Mouse (Mus musculus) Muller cell, postnatal 12 days (primary cell): Measurements from ENCODE around the gene B3gnt9.
"Not testable (repeated sequence)": the region's sequence is repeated elsewhere in the genome, so short reads cannot be mapped to it uniquely, and the experiment has no call there.

ENCODE experiments used
- DNase-seq: peaks from one replicate; pipeline ENCODE4 v3.0.0-alpha.2; 2015; ENCODE audit errors: inconsistent ontology term

Gene B3gnt9

DNA sequence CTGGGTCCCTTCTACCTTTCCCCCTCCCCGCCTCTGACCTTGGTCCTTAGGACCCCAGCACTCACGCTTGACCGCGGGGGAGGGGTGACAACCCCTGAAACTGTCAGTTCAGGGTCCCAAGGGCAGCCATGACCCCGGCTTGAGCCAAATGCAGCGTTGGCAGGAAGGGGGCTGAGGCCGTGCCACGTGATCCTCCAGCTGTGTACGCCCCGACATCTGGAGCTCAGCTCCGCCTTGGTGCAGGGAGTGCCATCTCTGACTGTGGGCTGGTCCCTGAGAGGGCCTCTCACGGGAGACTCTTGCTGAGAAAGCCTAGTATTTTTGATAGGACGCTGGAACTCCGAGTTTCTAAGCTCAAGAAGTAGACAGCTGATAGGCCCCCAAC, at the start of gene B3gnt9:
Gene B3gnt9, minus strand, starts transcription at position 188 of the 385 bp plus-strand sequence.
- no peak for DNase-seq

GRCm38 (mm10) chr8:105303874-105304273, 48.9 kb upstream of the B3gnt9 start:
- peak; percentile 71 for DNase-seq

DNA sequence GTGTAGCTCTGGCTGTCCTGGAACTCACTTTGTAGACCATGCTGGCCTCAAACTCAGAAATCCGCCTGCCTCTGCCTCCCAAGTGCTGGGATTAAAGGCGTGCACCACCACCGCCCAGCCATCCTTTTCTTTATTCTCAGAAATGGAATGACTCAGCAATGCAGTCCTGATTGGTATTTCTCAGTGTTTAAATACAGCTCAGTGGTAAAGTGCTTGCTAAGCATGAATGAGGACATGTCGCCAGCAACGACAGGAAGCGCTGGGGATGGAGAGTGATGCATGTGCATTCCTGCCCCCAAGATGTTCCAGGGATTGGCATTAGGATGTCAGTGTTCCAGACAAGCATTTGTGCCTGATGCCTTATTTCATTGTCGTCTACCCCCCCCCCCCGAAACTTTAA, 48.4 kb upstream of the B3gnt9 start:
- peak; percentile 10 for DNase-seq

DNA sequence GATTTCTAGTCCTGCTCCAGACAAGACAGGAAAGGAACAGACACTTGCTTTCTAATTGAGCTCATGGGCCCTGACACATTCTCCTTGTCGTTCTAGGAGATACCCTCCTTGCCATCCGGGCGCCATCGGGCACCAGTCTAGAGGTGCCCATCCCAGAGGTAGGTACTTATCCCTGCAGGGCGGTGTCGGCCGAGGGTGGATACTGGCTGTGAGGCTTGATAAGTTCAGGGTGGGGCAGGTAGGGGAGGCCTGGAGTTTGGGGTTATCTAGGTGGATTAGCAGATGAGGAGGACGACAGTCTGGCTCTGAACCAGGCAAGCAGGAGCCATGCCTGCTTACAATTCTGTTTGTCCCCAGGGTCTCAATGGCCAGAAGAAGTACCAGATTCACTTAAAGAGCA, 45.0 kb upstream of the B3gnt9 start:
- no peak for DNase-seq

- DNase-seq: no peak
Observed at GRCm38 (mm10) chr8:105298351-105299252, 43.6 kb upstream of the B3gnt9 start.

GRCm38 (mm10) chr8:105297511-105298192, 42.7 kb upstream of the B3gnt9 start, which contains the start of gene E2f4:
Gene E2f4 (plus strand): TSS chr8:105297663.
- peak; percentile 90 for DNase-seq

- no peak for DNase-seq
Observed at GRCm38 (mm10) chr8:105295895-105296573, 41.1 kb upstream of the B3gnt9 start, which contains the start of gene Exoc3l. Gene Exoc3l (minus strand): TSS chr8:105296101.

GRCm38 (mm10) chr8:105295256-105295655, 40.3 kb upstream of the B3gnt9 start:
- DNase-seq: no peak

DNA sequence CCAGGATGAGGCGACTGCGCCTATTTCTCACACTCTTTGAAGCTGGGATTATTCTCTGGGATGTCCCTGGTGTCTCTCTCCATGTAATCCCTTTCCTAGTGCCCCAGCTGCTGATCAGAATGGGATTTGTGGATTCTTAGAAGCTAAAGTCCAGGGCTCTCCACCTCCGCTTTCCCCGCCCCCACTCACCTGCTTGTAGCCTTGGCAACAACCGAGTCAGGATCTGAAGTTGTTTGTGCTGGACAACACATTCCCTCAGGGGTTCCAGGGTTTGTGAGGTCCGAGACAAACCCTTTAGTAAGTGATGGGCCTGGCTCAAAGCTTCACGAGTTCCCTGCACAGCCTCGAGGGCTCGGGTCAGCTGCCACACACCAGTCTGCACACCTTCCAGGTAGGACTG, 39.8 kb upstream of the B3gnt9 start:
- no peak for DNase-seq

- DNase-seq: no peak
Observed at GRCm38 (mm10) chr8:105293405-105293804, 38.5 kb upstream of the B3gnt9 start.

- DNase-seq: peak; percentile 59
Observed at GRCm38 (mm10) chr8:105292471-105292870, 37.5 kb upstream of the B3gnt9 start.

DNA sequence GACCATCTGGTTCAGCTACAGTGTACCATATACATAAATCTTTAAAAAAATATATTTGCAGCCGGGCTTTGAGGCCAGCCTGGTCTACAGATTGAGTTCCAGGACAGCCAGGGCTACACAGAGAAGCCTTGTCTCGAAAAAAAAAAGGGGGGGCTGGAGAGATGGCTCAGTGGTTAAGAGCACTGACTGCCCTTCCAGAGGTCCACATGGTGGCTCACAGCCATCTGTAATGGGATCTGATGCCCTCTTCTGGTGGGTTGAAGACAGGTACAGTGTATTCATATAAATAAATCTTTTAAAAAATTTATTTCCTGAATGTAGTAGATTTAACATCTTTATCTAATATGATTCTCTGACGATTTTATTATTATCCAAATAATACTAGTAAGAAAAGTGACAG, 36.8 kb upstream of the B3gnt9 start:
- not testable (repeated sequence) for DNase-seq

DNA sequence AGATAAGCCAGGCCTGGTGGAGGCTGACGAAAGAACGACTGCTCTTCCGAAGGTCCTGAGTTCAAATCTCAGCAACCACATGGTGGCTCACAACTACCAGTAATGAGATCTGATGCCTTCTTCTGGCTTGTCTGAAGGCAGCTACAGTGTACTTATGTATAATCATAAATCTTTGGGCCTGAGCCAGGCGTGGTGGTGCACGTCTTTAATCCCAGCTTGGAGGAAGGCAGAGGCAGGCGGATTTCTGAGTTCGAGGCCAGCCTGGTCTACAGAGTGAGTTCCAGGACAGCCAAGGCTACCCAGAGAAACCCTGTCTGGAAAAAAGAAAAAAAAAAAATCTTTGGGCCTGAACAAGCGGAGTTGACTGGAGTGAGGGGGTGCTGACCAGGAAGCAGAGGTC, 36.4 kb upstream of the B3gnt9 start:
- not testable (repeated sequence) for DNase-seq

DNA sequence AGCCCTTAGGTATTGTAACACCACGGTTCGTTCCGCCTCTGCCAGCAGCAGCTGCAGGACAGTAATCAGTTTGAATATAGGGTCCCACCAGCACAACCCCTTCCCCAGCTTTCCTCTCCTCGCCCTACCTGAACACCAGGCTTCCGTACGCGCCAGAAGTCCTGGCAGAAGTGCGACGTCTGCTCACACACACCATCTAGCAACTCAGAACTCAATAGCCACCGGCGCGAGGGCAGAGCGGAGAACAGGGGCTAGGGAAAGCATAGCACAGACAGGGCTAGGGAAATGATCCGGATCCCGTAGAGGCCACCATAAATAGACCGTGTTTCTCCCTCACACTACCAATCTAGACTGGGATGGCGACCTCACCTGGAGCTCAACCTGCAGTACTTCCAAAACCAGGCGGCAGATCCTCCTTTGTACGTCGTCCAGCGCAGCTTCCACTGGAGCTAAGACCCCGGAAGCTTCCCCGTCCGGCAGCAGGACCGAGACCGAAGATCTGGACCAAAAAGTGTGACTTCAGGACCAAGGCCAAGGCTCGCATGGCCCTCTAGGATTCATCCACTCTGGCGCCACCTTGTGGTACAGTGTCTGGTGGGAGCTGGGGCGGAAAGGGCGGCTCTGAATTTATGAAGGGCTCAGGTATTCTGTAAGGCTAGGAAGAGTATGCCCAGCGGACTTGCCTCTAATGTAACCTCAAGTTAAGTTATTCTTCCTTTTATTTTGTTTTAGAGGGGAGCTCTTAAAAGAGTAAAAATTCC, 35.8 kb upstream of the B3gnt9 start:
- peak; percentile 80 for DNase-seq

DNA sequence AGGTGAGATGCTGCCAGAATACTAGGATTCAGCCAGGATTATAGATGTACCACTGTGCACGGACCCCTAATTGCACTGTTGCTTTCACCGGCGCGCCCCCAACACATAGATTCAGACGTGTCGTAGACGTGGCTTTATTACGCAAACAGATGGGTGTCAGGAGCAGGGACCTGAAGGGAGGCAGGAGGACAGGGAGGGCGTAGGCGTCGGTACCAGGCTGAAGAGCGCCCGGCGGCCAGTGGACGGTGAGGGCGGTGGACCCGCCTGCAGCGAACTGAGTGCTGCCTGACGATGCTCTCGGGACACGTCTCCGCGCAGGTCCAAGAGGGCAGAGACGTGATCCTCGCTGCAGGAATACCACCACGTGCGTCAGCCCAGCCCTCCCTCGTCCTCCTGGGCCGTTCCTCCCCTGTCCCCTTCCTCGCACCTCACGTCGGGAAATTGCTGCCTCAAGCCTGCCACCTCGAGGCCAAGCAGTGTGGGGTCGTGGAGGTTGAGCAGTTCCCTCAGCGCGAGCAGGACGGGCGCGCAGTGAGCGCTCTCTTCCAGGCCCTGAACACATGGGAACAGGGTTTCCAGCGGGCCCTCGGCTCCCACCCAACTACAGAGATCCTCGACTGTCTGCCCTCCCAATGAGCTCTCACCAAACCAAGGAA, 35.0 kb upstream of the B3gnt9 start, which contains the start of gene 4931428F04Rik:
Gene 4931428F04Rik, minus strand, starts transcription at position 60 of the 656 bp plus-strand sequence.
- peak; percentile 42 for DNase-seq

GRCm38 (mm10) chr8:105288958-105289732, 34.2 kb upstream of the B3gnt9 start:
- peak; percentile 97 for DNase-seq

DNA sequence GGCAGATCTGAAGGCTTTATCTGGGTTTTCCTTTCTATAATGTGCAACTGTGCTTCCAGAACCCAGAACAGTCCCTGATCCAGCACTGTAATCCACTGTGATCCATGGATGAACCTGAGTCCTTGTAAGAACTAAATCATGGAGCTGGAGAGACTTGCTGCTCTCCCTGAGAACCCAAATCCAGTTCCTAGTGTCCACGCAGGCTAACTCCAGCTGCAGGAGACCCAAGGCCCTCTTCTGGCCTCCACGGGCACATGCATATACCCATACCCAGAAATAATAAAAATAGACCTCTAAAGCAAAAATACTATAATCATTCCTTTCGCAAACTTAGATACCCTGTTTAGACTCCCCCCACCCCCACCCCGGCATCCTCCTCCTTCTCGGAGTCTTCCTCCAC, 33.3 kb upstream of the B3gnt9 start:
- no peak for DNase-seq

- DNase-seq: no peak
Observed at GRCm38 (mm10) chr8:105286907-105287306, 32.0 kb upstream of the B3gnt9 start.

GRCm38 (mm10) chr8:105285514-105285913, 30.6 kb upstream of the B3gnt9 start:
- DNase-seq: no peak

DNA sequence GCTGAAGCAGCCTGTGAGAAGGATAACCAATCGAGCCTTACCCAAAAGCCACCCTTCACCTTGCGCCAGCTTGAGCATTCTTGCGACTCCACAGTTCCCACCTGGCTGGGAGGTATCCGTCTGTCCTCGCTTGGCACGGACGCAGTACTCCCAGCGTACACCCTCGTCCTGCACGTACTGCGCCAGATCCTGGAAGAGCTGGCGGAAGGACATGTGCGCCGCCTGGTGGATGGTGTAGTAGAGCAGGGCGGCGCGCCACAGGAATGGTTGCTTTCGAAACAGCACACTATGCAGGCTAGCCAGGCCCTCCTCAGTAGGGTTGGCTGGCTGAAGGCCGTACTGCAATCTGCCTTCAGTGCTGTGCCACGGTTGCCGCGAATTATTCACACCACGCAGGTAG, 28.1 kb upstream of the B3gnt9 start:
- DNase-seq: peak; percentile 16
